Mouse (Mus musculus) hindbrain, embryonic 15.5 days (tissue): Measurements from ENCODE around the gene Mfrp. TPM values are rescaled to one million over a fixed set of nuclear protein-coding genes. Genes with fewer than 3 reads are reported as not detected.
A peak's percentile ranks its signal among the peaks of the same experiment; 100 is the strongest.

ENCODE experiments used
- ATAC-seq: fragments of 200-750 bp; cut with Nextera tagmentation; 2 replicates; pipeline ENCODE4 v1.8.0; 2017; ENCODE audit warnings: low read depth, moderate number of reproducible peaks, moderate TSS enrichment; ENCODE audit not compliant: low FRiP score
- H3K27ac ChIP-seq: fragments of 300-500 bp; sonication (generic); replicated peaks from 2 replicates; pipeline ENCODE4 v1.5.1; 2015; ENCODE audit warnings: mild to moderate bottlenecking, inconsistent platforms
- H3K27me3 ChIP-seq: fragments of 300-500 bp; sonication (generic); 2 replicates; pipeline ENCODE4 v1.6.1; 2015; ENCODE audit warnings: control low read depth, inconsistent platforms
- H3K36me3 ChIP-seq: fragments of 300-500 bp; sonication (generic); 2 replicates; pipeline ENCODE4 v1.6.1; 2015; ENCODE audit warnings: control low read depth, inconsistent platforms
- H3K4me1 ChIP-seq: fragments of 300-500 bp; sonication (generic); replicated peaks from 2 replicates; pipeline ENCODE4 v1.6.1; 2015; ENCODE audit warnings: control low read depth, inconsistent platforms
- H3K4me2 ChIP-seq: fragments of 300-500 bp; sonication (generic); 2 replicates; pipeline ENCODE4 v1.6.1; 2015; ENCODE audit warnings: moderate library complexity, mild to moderate bottlenecking, inconsistent platforms
- H3K4me3 ChIP-seq: fragments of 300-500 bp; sonication (generic); 2 replicates; pipeline ENCODE4 v1.5.1; 2015; ENCODE audit warnings: mild to moderate bottlenecking, inconsistent platforms
- H3K9ac ChIP-seq: fragments of 300-500 bp; sonication (generic); 2 replicates; pipeline ENCODE4 v1.6.1; 2015; ENCODE audit warnings: inconsistent platforms
- H3K9me3 ChIP-seq: fragments of 300-500 bp; sonication (generic); 2 replicates; pipeline ENCODE4 v1.6.1; 2016; ENCODE audit warnings: control low read depth, inconsistent platforms
- WGBS: fragments of 180-500 bp; shearing (Covaris S2); methylation state at CpG from one replicate; pipeline ENCODE4 v1.1.7; 2015; 5-methylcytosine and 5-hydroxymethylcytosine counted together
- polyA plus RNA-seq: library from polyadenylated mRNA; unstranded; fragments of >200 nt; fragmentation: Nextera tagmentation; extraction: Ambion mirVana; gene quantifications from 2 replicates; pipeline ENCODE4 v1.2.1, GENCODE M21; 2015

Mfrp gene
- polyA plus RNA-seq, 1 experiment from 2014 or later = 0.13 TPM

GRCm38 (mm10) chr9:44093612-44094503, 7.7 kb upstream of the Mfrp start:
- Histone ChIP-seq H3K4me1 (peaks cover 13% of the 10 kb centered on the region), H3K4me2 (peak overlapping the region; percentile 58), H3K36me3 (no peaks in the 10 kb centered on the region), H3K9me3 (no peaks in the 10 kb centered on the region), H3K9ac (0 out of 2 replicates have a peak overlapping the region, but pooled peaks have one; percentile 14), H3K4me3 (peak overlapping the region; percentile 29), H3K27ac (no peak overlapping the region), H3K27me3 (no peaks in the 10 kb centered on the region)
- ATAC-seq = no peak
- 31% methylated on average over 24 of the region's 24 CpGs for WGBS

- no peak for ATAC-seq
- H3K4me1 ChIP-seq = peaks cover 13% of the 10 kb centered on the region
- H3K27ac ChIP-seq = no peak overlapping the region
- no peak overlapping the region for H3K4me2 ChIP-seq
- H3K9me3 ChIP-seq = no peaks in the 10 kb centered on the region
- WGBS = 96% methylated on average over 3 of the region's 3 CpGs
- no peak overlapping the region for H3K9ac ChIP-seq
- no peaks in the 10 kb centered on the region for H3K27me3 ChIP-seq
- no peak overlapping the region for H3K4me3 ChIP-seq
- H3K36me3 ChIP-seq = no peaks in the 10 kb centered on the region
Observed at GRCm38 (mm10) chr9:44094737-44095136, 6.8 kb upstream of the Mfrp start.

- 88% methylated on average over 9 of the region's 9 CpGs for WGBS
- no peak overlapping the region for H3K27ac ChIP-seq
- no peaks in the 10 kb centered on the region for H3K27me3 ChIP-seq
- ATAC-seq = no peak
- peaks cover 13% of the 10 kb centered on the region for H3K4me1 ChIP-seq
- H3K9ac ChIP-seq = no peak overlapping the region
- no peak overlapping the region for H3K4me2 ChIP-seq
- H3K36me3 ChIP-seq = no peaks in the 10 kb centered on the region
- H3K4me3 ChIP-seq = no peak overlapping the region
- H3K9me3 ChIP-seq = no peaks in the 10 kb centered on the region
Observed at GRCm38 (mm10) chr9:44095781-44096180, 5.7 kb upstream of the Mfrp start.

- H3K4me3 ChIP-seq = no peak overlapping the region
- H3K27ac ChIP-seq = peak overlapping the region; percentile 66
- H3K4me2 ChIP-seq = no peak overlapping the region
- 12% methylated on average over 9 of the region's 9 CpGs for WGBS
- H3K9ac ChIP-seq = no peak overlapping the region
- H3K4me1 ChIP-seq = peaks cover 13% of the 10 kb centered on the region
- no peaks in the 10 kb centered on the region for H3K36me3 ChIP-seq
- no peaks in the 10 kb centered on the region for H3K9me3 ChIP-seq
- H3K27me3 ChIP-seq = no peaks in the 10 kb centered on the region
- peak; percentile 65 for ATAC-seq
Observed at GRCm38 (mm10) chr9:44096536-44096935, 5.0 kb upstream of the Mfrp start.

- H3K4me1 ChIP-seq = peaks cover 40% of the 10 kb centered on the region
- no peaks in the 10 kb centered on the region for H3K36me3 ChIP-seq
- no peaks in the 10 kb centered on the region for H3K27me3 ChIP-seq
- ATAC-seq = no peak
- no peaks in the 10 kb centered on the region for H3K9me3 ChIP-seq
- no peak overlapping the region for H3K4me3 ChIP-seq
- H3K9ac ChIP-seq = no peak overlapping the region
- H3K27ac ChIP-seq = no peak overlapping the region
- WGBS = 93% methylated on average over 7 of the region's 7 CpGs
- H3K4me2 ChIP-seq = no peak overlapping the region
Observed at GRCm38 (mm10) chr9:44104881-44105280, 3.4 kb downstream of the Mfrp start.

- no peaks in the 10 kb centered on the region for H3K9me3 ChIP-seq
- H3K27ac ChIP-seq = no peak overlapping the region
- no peak overlapping the region for H3K9ac ChIP-seq
- peaks cover 49% of the 10 kb centered on the region for H3K4me1 ChIP-seq
- no peak overlapping the region for H3K4me3 ChIP-seq
- H3K27me3 ChIP-seq = no peaks in the 10 kb centered on the region
- H3K4me2 ChIP-seq = no peak overlapping the region
- H3K36me3 ChIP-seq = no peaks in the 10 kb centered on the region
- WGBS = 90% methylated on average over 10 of the region's 10 CpGs
- ATAC-seq = no peak
Observed at GRCm38 (mm10) chr9:44105781-44106180, 4.3 kb downstream of the Mfrp start.

- no peak for ATAC-seq
- Histone ChIP-seq H3K4me1 (peaks cover 49% of the 10 kb centered on the region), H3K36me3 (no peaks in the 10 kb centered on the region), H3K27me3 (no peaks in the 10 kb centered on the region), H3K4me2 (no peak overlapping the region), H3K9ac (no peak overlapping the region), H3K4me3 (no peak overlapping the region), H3K9me3 (no peaks in the 10 kb centered on the region), H3K27ac (peak overlapping the region; percentile 42)
- 84% methylated on average over 7 of the region's 7 CpGs for WGBS
Observed at GRCm38 (mm10) chr9:44106182-44106581, 4.7 kb downstream of the Mfrp start.

- no peak overlapping the region for H3K9ac ChIP-seq
- 78% methylated on average over 4 of the region's 4 CpGs for WGBS
- H3K36me3 ChIP-seq = no peaks in the 10 kb centered on the region
- peaks cover 49% of the 10 kb centered on the region for H3K4me1 ChIP-seq
- H3K4me2 ChIP-seq = peak overlapping the region; percentile 30
- no peaks in the 10 kb centered on the region for H3K27me3 ChIP-seq
- peak overlapping the region; percentile 42 for H3K27ac ChIP-seq
- ATAC-seq = no peak
- H3K4me3 ChIP-seq = no peak overlapping the region
- no peaks in the 10 kb centered on the region for H3K9me3 ChIP-seq
Observed at GRCm38 (mm10) chr9:44106596-44106995, 5.1 kb downstream of the Mfrp start.

GRCm38 (mm10) chr9:44107110-44107509, 5.6 kb downstream of the Mfrp start, which contains the start of gene C1qtnf5:
Gene C1qtnf5, plus strand, starts transcription at chr9:44107245.
- peak; percentile 70 for ATAC-seq
- WGBS = 39% methylated on average over 8 of the region's 8 CpGs
- Histone ChIP-seq H3K9ac (no peak within 1 kb of the TSS), H3K27me3 (no peaks in the 10 kb centered on the region), H3K27ac (peak within 1 kb of the TSS; percentile 42), H3K4me2 (peak within 1 kb of the TSS; percentile 30), H3K4me1 (peaks cover 54% of the 10 kb centered on the region), H3K4me3 (peak within 1 kb of the TSS; percentile 5; the same call in 1 of the 2 replicates), H3K36me3 (no peaks in the 10 kb centered on the region), H3K9me3 (no peaks in the 10 kb centered on the region)

GRCm38 (mm10) chr9:44107557-44108179, 6.1 kb downstream of the Mfrp start:
- WGBS = 25% methylated on average over 25 of the region's 25 CpGs
- H3K36me3 ChIP-seq = no peaks in the 10 kb centered on the region
- H3K9ac ChIP-seq = no peak overlapping the region
- peaks cover 59% of the 10 kb centered on the region for H3K4me1 ChIP-seq
- H3K9me3 ChIP-seq = no peaks in the 10 kb centered on the region
- H3K27me3 ChIP-seq = no peaks in the 10 kb centered on the region
- peak overlapping the region; percentile 30 for H3K4me2 ChIP-seq
- 0 out of 2 replicates have a peak, but pooled peaks have one; percentile 12 for ATAC-seq
- H3K27ac ChIP-seq = peak overlapping the region; percentile 42
- peak overlapping the region; percentile 5; the same call in 1 of the 2 replicates for H3K4me3 ChIP-seq

- no peak for ATAC-seq
- no peak overlapping the region for H3K9ac ChIP-seq
- 69% methylated on average over 31 of the region's 31 CpGs for WGBS
- H3K36me3 ChIP-seq = no peaks in the 10 kb centered on the region
- H3K9me3 ChIP-seq = no peaks in the 10 kb centered on the region
- peak overlapping the region; percentile 41 for H3K4me2 ChIP-seq
- no peak overlapping the region; the same call in 1 of the 2 replicates for H3K27ac ChIP-seq
- H3K4me3 ChIP-seq = peak overlapping the region; percentile 5; the same call in 1 of the 2 replicates
- peaks cover 59% of the 10 kb centered on the region for H3K4me1 ChIP-seq
- no peaks in the 10 kb centered on the region for H3K27me3 ChIP-seq
Observed at GRCm38 (mm10) chr9:44108269-44109055, 6.9 kb downstream of the Mfrp start.
